12 mouse cellular contexts compared by ENCODE assay signal in the genomic region with DNA sequence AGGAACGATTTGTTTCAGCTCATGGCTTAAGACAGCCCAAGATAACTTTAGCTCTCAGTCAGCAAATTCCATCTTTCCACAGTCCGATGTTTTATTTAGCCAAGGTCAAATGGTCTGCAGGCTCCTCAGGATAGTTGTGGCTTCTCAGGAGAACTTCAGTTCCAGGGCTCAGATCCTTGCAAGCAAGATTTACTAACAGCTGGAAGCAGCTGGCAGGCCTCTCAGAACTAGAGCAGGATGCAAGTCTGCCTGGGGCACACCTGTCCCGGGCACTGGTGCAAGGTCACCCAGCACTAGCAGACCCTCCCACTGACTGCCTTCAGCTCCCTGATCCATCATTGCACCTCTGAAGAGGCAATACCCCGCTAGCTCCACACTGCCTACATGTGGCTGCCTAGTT.
A peak's percentile ranks its signal among the peaks of the same experiment; 100 is the strongest.
DNase-seq lines count a peak whose midpoint lies in the region; ATAC-seq and TF ChIP-seq lines count a peak whose summit lies in the region.
"Had no signal": no experiment of that assay in that cellular context is flagged by ENCODE, and none has a peak within 500 bp of the region (broad histone marks: within the 10 kb centered on the region; RNA-seq: fewer than 3 reads in every experiment).

No protein-coding gene starts in this region.

- 87% methylated on average over 4 of the region's 4 CpGs for WGBS in forebrain, postnatal 0 days
- WGBS in forebrain, embryonic 14.5 days, result 88% methylated on average over 4 of the region's 4 CpGs
- WGBS in lung, embryonic 14.5 days, result 41% methylated on average over 4 of the region's 4 CpGs
- 32% methylated on average over 4 of the region's 4 CpGs for WGBS in kidney, embryonic 15.5 days
- WGBS in stomach, embryonic 16.5 days, result 36% methylated on average over 4 of the region's 4 CpGs

- peak; percentile 13; the same call in 1 of the 2 replicates for TF ChIP-seq CTCF in forebrain, postnatal 0 days (IDR thresholded peaks at IDR 0.05; ENCODE audit: low read depth)
- no peak for TF ChIP-seq CTCF in lung, embryonic 14.5 days (IDR thresholded peaks at IDR 0.05; ENCODE audit: low read depth)

- no peak for DNase-seq in forebrain, postnatal 0 days
- no peak for DNase-seq in forebrain, embryonic 14.5 days (ENCODE audit: low spot score)
- peak; percentile 40 for DNase-seq in lung, embryonic 14.5 days
- no peak for DNase-seq in lung, postnatal 10 days
- DNase-seq in embryo, embryonic 9.5 days (ENCODE audit: extremely low spot score), result no peak
- no peak for DNase-seq in gastrocnemius, postnatal 25 days
- DNase-seq: layer of hippocampus, adult 9-11 months; thymus, adult 2 months had no signal

- H3K27ac ChIP-seq in forebrain, postnatal 0 days (ENCODE audit: low read depth, low read length), result no peak overlapping the region
- no peak overlapping the region for H3K27ac ChIP-seq in forebrain, embryonic 14.5 days (ENCODE audit: low read depth, low read length)
- 0 out of 2 replicates have a peak overlapping the region, but pooled peaks have one; percentile 30 for H3K27ac ChIP-seq in lung, embryonic 14.5 days (ENCODE audit: low read depth)
- H3K27ac ChIP-seq in kidney, embryonic 15.5 days, result peak overlapping the region; percentile 82
- peak overlapping the region; percentile 76 for H3K27ac ChIP-seq in stomach, embryonic 16.5 days (ENCODE audit: low read length)
- H3K27ac ChIP-seq: embryonic facial prominence, embryonic 15.5 days; limb, embryonic 13.5 days had no signal

- H3K9me3 ChIP-seq in forebrain, postnatal 0 days (ENCODE audit: low read length), result no peaks in the 10 kb centered on the region
- H3K9me3 ChIP-seq in forebrain, embryonic 14.5 days (replicated peaks; ENCODE audit: control insufficient read depth, low read length), result no peaks in the 10 kb centered on the region
- no peaks in the 10 kb centered on the region for H3K9me3 ChIP-seq in lung, embryonic 14.5 days (ENCODE audit: low read depth, low read length)
- H3K9me3 ChIP-seq in kidney, embryonic 15.5 days (replicated peaks), result no peaks in the 10 kb centered on the region
- H3K9me3 ChIP-seq in stomach, embryonic 16.5 days (replicated peaks; ENCODE audit: control insufficient read depth, low read length), result no peaks in the 10 kb centered on the region
- H3K9me3 ChIP-seq: embryonic facial prominence, embryonic 15.5 days; limb, embryonic 13.5 days had no signal

- H3K4me2 ChIP-seq in forebrain, postnatal 0 days (ENCODE audit: low read depth), result no peak overlapping the region
- no peak overlapping the region for H3K4me2 ChIP-seq in forebrain, embryonic 14.5 days (ENCODE audit: low read length)
- no peak overlapping the region for H3K4me2 ChIP-seq in lung, embryonic 14.5 days
- no peak overlapping the region for H3K4me2 ChIP-seq in kidney, embryonic 15.5 days
- no peak overlapping the region for H3K4me2 ChIP-seq in stomach, embryonic 16.5 days (ENCODE audit: low read depth, low read length)
- H3K4me2 ChIP-seq: embryonic facial prominence, embryonic 15.5 days; limb, embryonic 13.5 days had no signal

- H3K27me3 ChIP-seq in forebrain, postnatal 0 days (ENCODE audit: insufficient read depth, low read length), result no peaks in the 10 kb centered on the region
- no peaks in the 10 kb centered on the region for H3K27me3 ChIP-seq in forebrain, embryonic 14.5 days (replicated peaks; ENCODE audit: control insufficient read depth, insufficient read depth, low read length)
- no peaks in the 10 kb centered on the region for H3K27me3 ChIP-seq in lung, embryonic 14.5 days (ENCODE audit: insufficient read depth, low read length)
- no peaks in the 10 kb centered on the region for H3K27me3 ChIP-seq in kidney, embryonic 15.5 days
- no peaks in the 10 kb centered on the region for H3K27me3 ChIP-seq in stomach, embryonic 16.5 days (ENCODE audit: control insufficient read depth, insufficient read depth, low read length)
- H3K27me3 ChIP-seq: embryonic facial prominence, embryonic 15.5 days; limb, embryonic 13.5 days had no signal

- H3K4me1 ChIP-seq in forebrain, postnatal 0 days (ENCODE audit: insufficient read depth), result peaks cover 5% of the 10 kb centered on the region
- H3K4me1 ChIP-seq in forebrain, embryonic 14.5 days (ENCODE audit: control insufficient read depth, insufficient read depth, low read length), result peaks cover 22% of the 10 kb centered on the region
- H3K4me1 ChIP-seq in lung, embryonic 14.5 days (ENCODE audit: insufficient read depth), result 0 out of 2 replicates have a peak, but pooled peaks cover 3% of the 10 kb centered on the region
- peaks cover 67% of the 10 kb centered on the region for H3K4me1 ChIP-seq in kidney, embryonic 15.5 days
- H3K4me1 ChIP-seq in stomach, embryonic 16.5 days (ENCODE audit: control insufficient read depth, insufficient read depth, low read length), result peaks cover 26% of the 10 kb centered on the region

- no peaks in the 10 kb centered on the region for H3K36me3 ChIP-seq in forebrain, postnatal 0 days (ENCODE audit: insufficient read depth)
- no peaks in the 10 kb centered on the region for H3K36me3 ChIP-seq in forebrain, embryonic 14.5 days (ENCODE audit: control insufficient read depth, insufficient read depth, low read length)
- no peaks in the 10 kb centered on the region for H3K36me3 ChIP-seq in lung, embryonic 14.5 days (ENCODE audit: insufficient read depth)
- no peaks in the 10 kb centered on the region for H3K36me3 ChIP-seq in kidney, embryonic 15.5 days
- H3K36me3 ChIP-seq in stomach, embryonic 16.5 days (ENCODE audit: control insufficient read depth, insufficient read depth, low read length), result no peaks in the 10 kb centered on the region
- H3K36me3 ChIP-seq: embryonic facial prominence, embryonic 15.5 days; limb, embryonic 13.5 days had no signal

- no peak for ATAC-seq in forebrain, postnatal 0 days
- ATAC-seq in forebrain, embryonic 14.5 days, result no peak
- no peak for ATAC-seq in lung, embryonic 14.5 days (ENCODE audit: insufficient read depth)
- ATAC-seq in kidney, embryonic 15.5 days (replicated peaks; ENCODE audit: low FRiP score), result peak; percentile 30; the same call in 1 of the 2 replicates
- no peak; the same call in 1 of the 2 replicates for ATAC-seq in stomach, embryonic 16.5 days (ENCODE audit: insufficient read depth, low FRiP score)

- no peak overlapping the region for H3K9ac ChIP-seq in forebrain, postnatal 0 days
- no peak overlapping the region for H3K9ac ChIP-seq in forebrain, embryonic 14.5 days (ENCODE audit: low read length)
- no peak overlapping the region for H3K9ac ChIP-seq in lung, embryonic 14.5 days
- H3K9ac ChIP-seq in kidney, embryonic 15.5 days, result no peak overlapping the region
- H3K9ac ChIP-seq in stomach, embryonic 16.5 days (ENCODE audit: low read length), result no peak overlapping the region
- H3K9ac ChIP-seq: embryonic facial prominence, embryonic 15.5 days; limb, embryonic 13.5 days had no signal

- H3K4me3 ChIP-seq in forebrain, postnatal 0 days (ENCODE audit: low read depth, low read length), result no peak overlapping the region
- no peak overlapping the region for H3K4me3 ChIP-seq in forebrain, embryonic 14.5 days (ENCODE audit: low read depth, low read length)
- no peak overlapping the region for H3K4me3 ChIP-seq in lung, embryonic 14.5 days (ENCODE audit: low read depth, low read length)
- H3K4me3 ChIP-seq in kidney, embryonic 15.5 days (replicated peaks), result no peak overlapping the region
- H3K4me3 ChIP-seq in stomach, embryonic 16.5 days (replicated peaks; ENCODE audit: low read length), result no peak overlapping the region
- H3K4me3 ChIP-seq: embryonic facial prominence, embryonic 15.5 days; limb, embryonic 13.5 days had no signal

Comparison
In these comparisons a context has a peak if more than half of its experiments do, and no peak if none do; other contexts are left out.
1. H3K27ac ChIP-seq: peak in lung, embryonic 14.5 days (single experiment), kidney, embryonic 15.5 days (single experiment) and stomach, embryonic 16.5 days (single experiment); none in forebrain, postnatal 0 days (single experiment) and forebrain, embryonic 14.5 days (single experiment).